Comparison of ENCODE assay signal across 14 mouse cellular contexts in the genomic region with DNA sequence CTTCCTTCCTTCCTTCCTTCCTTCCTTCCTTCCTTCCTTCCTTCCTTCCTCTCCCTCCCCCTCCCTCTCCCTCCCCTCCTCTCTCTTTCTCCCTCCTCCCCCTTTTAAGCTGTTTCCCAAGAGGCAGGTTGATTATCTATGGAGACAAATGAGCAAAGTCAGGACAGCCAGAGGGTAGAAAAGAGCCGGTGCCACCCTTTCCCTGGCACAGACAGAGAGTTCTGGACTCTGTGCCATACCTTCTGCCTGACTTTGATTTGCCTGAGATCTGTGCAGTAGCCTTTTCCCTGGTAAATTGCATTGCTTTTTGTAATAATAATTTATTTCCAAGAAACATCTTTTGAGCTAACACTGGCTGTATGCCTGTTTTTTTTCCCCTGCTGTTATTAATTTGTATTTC. TPM values are rescaled to one million over a fixed set of nuclear protein-coding genes. Genes with fewer than 3 reads are reported as not detected.
DNase-seq lines count a peak whose midpoint lies in the region; ATAC-seq and TF ChIP-seq lines count a peak whose summit lies in the region.
"Had no signal": no experiment of that assay in that cellular context is flagged by ENCODE, and none has a peak within 500 bp of the region (broad histone marks: within the 10 kb centered on the region; RNA-seq: fewer than 3 reads in every experiment).

No protein-coding gene starts in this region.

- H3K36me3 ChIP-seq in heart, embryonic 14.5 days (ENCODE audit: control insufficient read depth, insufficient read depth, low read length), result no peaks in the 10 kb centered on the region
- H3K36me3 ChIP-seq in heart, embryonic 12.5 days, result no peaks in the 10 kb centered on the region
- H3K36me3 ChIP-seq in ES-Bruce4 (ENCODE audit: control insufficient read depth, insufficient read depth, low read length, poor library complexity, severe bottlenecking), result no peaks in the 10 kb centered on the region; the same call in 1 of the 2 replicates
- H3K36me3 ChIP-seq in ES-E14 (ENCODE audit: control insufficient read depth, insufficient read depth, low read length, poor library complexity, severe bottlenecking), result peaks cover under 1% of the 10 kb centered on the region
- H3K36me3 ChIP-seq in midbrain, embryonic 12.5 days, result no peaks in the 10 kb centered on the region

- peak overlapping the region; percentile 24 for H3K4me2 ChIP-seq in heart, embryonic 14.5 days (ENCODE audit: low read length)
- no peak overlapping the region for H3K4me2 ChIP-seq in heart, embryonic 12.5 days
- H3K4me2 ChIP-seq in midbrain, embryonic 12.5 days (replicated peaks), result 0 out of 2 replicates have a peak overlapping the region, but pooled peaks have one; percentile 27

- no peak overlapping the region for H3K9ac ChIP-seq in heart, embryonic 14.5 days (ENCODE audit: low read length)
- H3K9ac ChIP-seq in heart, embryonic 12.5 days, result no peak overlapping the region
- no peak overlapping the region; the same call in 1 of the 2 replicates for H3K9ac ChIP-seq in ES-Bruce4 (ENCODE audit: low read depth, poor library complexity, severe bottlenecking)
- H3K9ac ChIP-seq in ES-E14 (ENCODE audit: insufficient read depth, low read depth, low read length, poor library complexity, severe bottlenecking), result no peak overlapping the region
- H3K9ac ChIP-seq in midbrain, embryonic 12.5 days (replicated peaks), result no peak overlapping the region
- H3K9ac ChIP-seq: liver, embryonic 14.5 days had no signal

- no peak for TF ChIP-seq EP300 in ES-Bruce4 (IDR thresholded peaks at IDR 0.05; ENCODE audit: insufficient read depth, low read depth, low read length)

- no peaks in the 10 kb centered on the region for H3K27me3 ChIP-seq in heart, embryonic 14.5 days (ENCODE audit: control insufficient read depth, insufficient read depth, low read length)
- no peaks in the 10 kb centered on the region for H3K27me3 ChIP-seq in heart, embryonic 12.5 days (replicated peaks)
- no peaks in the 10 kb centered on the region for H3K27me3 ChIP-seq in ES-Bruce4 (ENCODE audit: control insufficient read depth, insufficient read depth, low read length, poor library complexity, severe bottlenecking)
- H3K27me3 ChIP-seq in midbrain, embryonic 12.5 days, result no peaks in the 10 kb centered on the region
- H3K27me3 ChIP-seq: CH12.LX had no signal

- no peak for TF ChIP-seq CTCF in ES-Bruce4 (IDR thresholded peaks at IDR 0.05; ENCODE audit: low read depth, low read length)

- WGBS in heart, embryonic 14.5 days, result 23% methylated on average over 1 of the region's 1 CpGs
- WGBS in heart, embryonic 12.5 days, result 27% methylated on average over 1 of the region's 1 CpGs
- 12% methylated on average over 1 of the region's 1 CpGs for WGBS in midbrain, embryonic 12.5 days

- no peaks in the 10 kb centered on the region; the same call in 1 of the 2 replicates for H3K9me3 ChIP-seq in heart, embryonic 14.5 days (ENCODE audit: control insufficient read depth, low read length)
- no peaks in the 10 kb centered on the region for H3K9me3 ChIP-seq in heart, embryonic 12.5 days (replicated peaks)
- no peaks in the 10 kb centered on the region for H3K9me3 ChIP-seq in ES-Bruce4 (replicated peaks; ENCODE audit: control insufficient read depth, insufficient read depth, low read length, poor library complexity, severe bottlenecking)
- H3K9me3 ChIP-seq in ES-E14 (ENCODE audit: control insufficient read depth, insufficient read depth, low read depth, low read length), result no peaks in the 10 kb centered on the region
- H3K9me3 ChIP-seq in midbrain, embryonic 12.5 days, result no peaks in the 10 kb centered on the region

- H3K4me1 ChIP-seq in heart, embryonic 14.5 days (ENCODE audit: control insufficient read depth in 2 of 2, insufficient read depth in 2 of 2, low read length in 2 of 2), result peaks cover 4 to 6% of the 10 kb centered on the region in 2 experiments; a peak in 1 of 4 replicates
- H3K4me1 ChIP-seq in heart, embryonic 12.5 days (replicated peaks), result peaks cover 4% of the 10 kb centered on the region
- H3K4me1 ChIP-seq in ES-Bruce4 (ENCODE audit: control insufficient read depth, insufficient read depth, low read length) (peaks cover 13% of the 10 kb centered on the region), ES-E14 (ENCODE audit: control insufficient read depth in 2 of 2, insufficient read depth in 2 of 2, low read length in 2 of 2, poor library complexity in 1 of 2) (peaks cover 0 to 8% of the 10 kb centered on the region in 2 experiments; a peak in 1 of 4 replicates)
- peaks cover 6% of the 10 kb centered on the region for H3K4me1 ChIP-seq in midbrain, embryonic 12.5 days

- H3K4me3 ChIP-seq in heart, embryonic 14.5 days (ENCODE audit: control insufficient read depth in 1 of 2, insufficient read depth in 1 of 2, low read depth in 1 of 2, low read length in 2 of 2), result no peak overlapping the region
- no peak overlapping the region for H3K4me3 ChIP-seq in heart, embryonic 12.5 days
- H3K4me3 ChIP-seq in ES-Bruce4 (ENCODE audit: low read depth, low read length), result no peak overlapping the region
- no peak overlapping the region for H3K4me3 ChIP-seq in ES-E14 (ENCODE audit: insufficient read depth in 1 of 2, low read depth in 1 of 2, low read length in 2 of 2, poor library complexity in 1 of 2, severe bottlenecking in 1 of 2)
- no peak overlapping the region for H3K4me3 ChIP-seq in midbrain, embryonic 12.5 days

- DNase-seq in ES-E14 (ENCODE audit: low read depth, low spot score), result no peak
- DNase-seq in adrenal gland, adult (ENCODE audit: inconsistent age in 2 of 2, low spot score in 1 of 2), result no peak
- no peak for DNase-seq in thymus, adult 18-20 months
- DNase-seq: gastrocnemius, postnatal 14 days; kidney, adult 2 months; lung, postnatal 14 days had no signal

- ATAC-seq in heart, embryonic 14.5 days (ENCODE audit: insufficient number of reproducible peaks, insufficient read depth, low FRiP score, low read depth), result no peak
- ATAC-seq in heart, embryonic 12.5 days (ENCODE audit: insufficient number of reproducible peaks, low FRiP score), result no peak
- ATAC-seq in midbrain, embryonic 12.5 days (ENCODE audit: low FRiP score, low read depth), result no peak

- in situ Hi-C loops in ES-E14 (cut with MboI; ENCODE audit: low sequenced_read_pairs in 2 of 2, unreplicated experiment in 2 of 2), result no loop called here

- no peak for TF ChIP-seq POLR2A in ES-Bruce4 (IDR thresholded peaks at IDR 0.05; ENCODE audit: insufficient read depth, low read length)

- no peak overlapping the region for H3K27ac ChIP-seq in heart, embryonic 14.5 days (replicated peaks in 1 of 2; ENCODE audit: control insufficient read depth in 1 of 2, insufficient read depth in 1 of 2, low read depth in 2 of 2, low read length in 2 of 2)
- no peak overlapping the region for H3K27ac ChIP-seq in heart, embryonic 12.5 days (ENCODE audit: poor library complexity, severe bottlenecking)
- H3K27ac ChIP-seq in ES-Bruce4 (ENCODE audit: insufficient read depth, low read length), result peak overlapping the region; percentile 55; the same call in 1 of the 2 replicates
- peak overlapping the region; percentile 70; the same call in 1 of the 2 replicates for H3K27ac ChIP-seq in ES-E14 (ENCODE audit: insufficient read depth, low read depth, low read length, poor library complexity, severe bottlenecking)
- H3K27ac ChIP-seq in midbrain, embryonic 12.5 days (replicated peaks), result no peak overlapping the region
- H3K27ac ChIP-seq: liver, embryonic 14.5 days; stomach, postnatal 0 days had no signal

TF ChIP-seq in ES-E14, 5 proteins besides CTCF, POLR2A, EP300 and RAD21 (continues in another document):
- TF ChIP-seq CHD2 (IDR thresholded peaks at IDR 0.05; ENCODE audit: low read depth, low read length) (no peak), HCFC1 (IDR thresholded peaks at IDR 0.05; ENCODE audit: borderline replicate concordance, insufficient read depth, low read length) (no peak), MAFK (IDR thresholded peaks at IDR 0.05; ENCODE audit: insufficient read depth, low read depth, low read length) (no peak), ZNF384 (IDR thresholded peaks at IDR 0.05; ENCODE audit: low read depth, low read length) (no peak)

RNA-seq across cellular contexts. Expression of gene Pnp2, which starts 13.2 kb away (rescaled TPM):
- polyA plus RNA-seq in heart, embryonic 14.5 days (2014; fragmentation: Nextera tagmentation; extraction: Ambion mirVana), result 0.36 and 0.59 TPM in 2 replicates
- polyA plus RNA-seq in heart, embryonic 12.5 days (2016; fragmentation: Nextera tagmentation; extraction: Ambion mirVana), result 0.17 and 0.32 TPM in 2 replicates
- 6.1 and 9.4 TPM in 2 replicates for polyA plus RNA-seq in ES-Bruce4 (2011; ENCODE audit: insufficient read depth, insufficient read length, low read depth, missing spikeins)
- total RNA-seq in ES-E14 (2012; rRNA removed), result 1.1 and 2.2 TPM in 2 replicates
- polyA plus RNA-seq in midbrain, embryonic 12.5 days (2016; fragmentation: Nextera tagmentation; extraction: Ambion mirVana), result 0.46 and 0.52 TPM in 2 replicates

RNA-seq across cellular contexts. Expression of gene Gm49342, which starts 24.7 kb away (rescaled TPM):
- polyA plus RNA-seq in heart, embryonic 14.5 days (2014; fragmentation: Nextera tagmentation; extraction: Ambion mirVana), result not detected in 2 replicates
- polyA plus RNA-seq in heart, embryonic 12.5 days (2016; fragmentation: Nextera tagmentation; extraction: Ambion mirVana), result not detected in 2 replicates
- polyA plus RNA-seq in ES-Bruce4 (2011; ENCODE audit: insufficient read depth, insufficient read length, low read depth, missing spikeins), result 24.9 and 31.0 TPM in 2 replicates
- total RNA-seq in ES-E14 (2012; rRNA removed), result 25.4 and 26.2 TPM in 2 replicates
- not detected in 2 replicates for polyA plus RNA-seq in midbrain, embryonic 12.5 days (2016; fragmentation: Nextera tagmentation; extraction: Ambion mirVana)
- polyA plus RNA-seq: small intestine, adult 2 months; stomach, postnatal 0 days had no signal

RNA-seq across cellular contexts. Expression of gene Pnp, which starts 38.2 kb away (rescaled TPM):
- polyA plus RNA-seq in heart, embryonic 14.5 days (2014; fragmentation: Nextera tagmentation; extraction: Ambion mirVana), result 30.5 and 32.2 TPM in 2 replicates
- polyA plus RNA-seq in heart, embryonic 12.5 days (2016; fragmentation: Nextera tagmentation; extraction: Ambion mirVana), result 39.0 and 43.8 TPM in 2 replicates
- polyA plus RNA-seq in ES-Bruce4 (2011; ENCODE audit: insufficient read depth, insufficient read length, low read depth, missing spikeins), result 58.9 and 64.4 TPM in 2 replicates
- 74.8 and 115 TPM in 2 replicates for total RNA-seq in ES-E14 (2012; rRNA removed)
- 50.0 and 50.1 TPM in 2 replicates for polyA plus RNA-seq in midbrain, embryonic 12.5 days (2016; fragmentation: Nextera tagmentation; extraction: Ambion mirVana)

RNA-seq across cellular contexts. Expression of gene Pip4p1, which starts 38.4 kb away (rescaled TPM):
- 24.0 and 35.1 TPM in 2 replicates for polyA plus RNA-seq in heart, embryonic 14.5 days (2014; fragmentation: Nextera tagmentation; extraction: Ambion mirVana)
- 33.6 and 37.3 TPM in 2 replicates for polyA plus RNA-seq in heart, embryonic 12.5 days (2016; fragmentation: Nextera tagmentation; extraction: Ambion mirVana)
- 90.3 and 95.5 TPM in 2 replicates for polyA plus RNA-seq in ES-Bruce4 (2011; ENCODE audit: insufficient read depth, insufficient read length, low read depth, missing spikeins)
- 19.4 and 42.3 TPM in 2 replicates for total RNA-seq in ES-E14 (2012; rRNA removed)
- 68.3 and 72.8 TPM in 2 replicates for polyA plus RNA-seq in midbrain, embryonic 12.5 days (2016; fragmentation: Nextera tagmentation; extraction: Ambion mirVana)

RNA-seq across cellular contexts. Expression of gene Rnase10, which starts 38.5 kb away (rescaled TPM):
- polyA plus RNA-seq in heart, embryonic 14.5 days (2014; fragmentation: Nextera tagmentation; extraction: Ambion mirVana), result 0.32 and 0.57 TPM in 2 replicates
- 0.41 TPM in 1 of 2 replicates, not detected in the other for polyA plus RNA-seq in heart, embryonic 12.5 days (2016; fragmentation: Nextera tagmentation; extraction: Ambion mirVana)
- not detected in 2 replicates for polyA plus RNA-seq in ES-Bruce4 (2011; ENCODE audit: insufficient read depth, insufficient read length, low read depth, missing spikeins)
- not detected in 2 replicates for total RNA-seq in ES-E14 (2012; rRNA removed)
- polyA plus RNA-seq in midbrain, embryonic 12.5 days (2016; fragmentation: Nextera tagmentation; extraction: Ambion mirVana), result not detected in 2 replicates
- total RNA-seq: CH12.LX; gastrocnemius, postnatal 14 days had no signal
- polyA plus RNA-seq: kidney, adult 2 months; liver, embryonic 14.5 days; small intestine, adult 2 months had no signal

Comparison
In these comparisons a context has a peak if more than half of its experiments do, and no peak if none do; other contexts are left out.
1. H3K27ac ChIP-seq: peak in ES-Bruce4 (single experiment) and ES-E14 (single experiment); none in heart, embryonic 14.5 days (0 of 2), heart, embryonic 12.5 days (single experiment) and midbrain, embryonic 12.5 days (single experiment).
2. RNA of gene Gm49342, which starts 24.7 kb away (polyA plus RNA-seq): 24.9 to 31.0 TPM in ES-Bruce4; not detected in heart, embryonic 14.5 days, not detected in heart, embryonic 12.5 days and not detected in midbrain, embryonic 12.5 days; every median in the first group is over 10 times any median in the second.